Mouse (Mus musculus) forebrain, embryonic 11.5 days (tissue): ENCODE results near the gene Olfr313. TPM values are rescaled to one million over a fixed set of nuclear protein-coding genes. Genes with fewer than 3 reads are reported as not detected.

Experiments used
- ATAC-seq: fragments of 200-750 bp; cut with Nextera tagmentation; replicated peaks from 2 replicates; pipeline ENCODE4 v1.8.0; 2017; ENCODE audit warnings: moderate TSS enrichment; ENCODE audit not compliant: low FRiP score
- DNase-seq: peaks from one replicate; pipeline ENCODE4 v3.0.0-alpha.2; 2017; ENCODE audit warnings: low spot score
- H3K27ac ChIP-seq: fragments of 300-500 bp; sonication (generic); 2 replicates; pipeline ENCODE4 v1.5.1; 2014; ENCODE audit warnings: low read depth, low read length
- H3K27me3 ChIP-seq: fragments of 300-500 bp; sonication (generic); 2 replicates; pipeline ENCODE4 v1.6.1; 2014; ENCODE audit warnings: mild to moderate bottlenecking, low read length, mixed read lengths; ENCODE audit not compliant: control insufficient read depth, insufficient read depth
- H3K36me3 ChIP-seq: fragments of 300-500 bp; sonication (generic); 2 replicates; pipeline ENCODE4 v1.6.1; 2014; ENCODE audit warnings: mild to moderate bottlenecking, low read length, moderate library complexity, mixed read lengths; ENCODE audit not compliant: control insufficient read depth, insufficient read depth
- H3K4me1 ChIP-seq: fragments of 300-500 bp; sonication (generic); replicated peaks from 2 replicates; pipeline ENCODE4 v1.6.1; 2014; ENCODE audit warnings: low read length, mixed read lengths; ENCODE audit not compliant: control insufficient read depth, insufficient read depth
- H3K4me2 ChIP-seq: fragments of 300-500 bp; sonication (generic); 2 replicates; pipeline ENCODE4 v1.6.1; 2014; ENCODE audit warnings: low read depth, mild to moderate bottlenecking, low read length, moderate library complexity, mixed read lengths; ENCODE audit not compliant: severe bottlenecking
- H3K4me3 ChIP-seq: fragments of 300-500 bp; sonication (generic); 2 replicates; pipeline ENCODE4 v1.5.1; 2014; ENCODE audit warnings: low read depth, low read length
- H3K9ac ChIP-seq: fragments of 300-500 bp; sonication (generic); 2 replicates; pipeline ENCODE4 v1.6.1; 2014; ENCODE audit warnings: low read length
- H3K9me3 ChIP-seq: fragments of 300-500 bp; sonication (generic); 2 replicates; pipeline ENCODE4 v1.6.1; 2016; ENCODE audit warnings: low read length, mixed read lengths; ENCODE audit not compliant: control insufficient read depth
- WGBS: fragments of 180-500 bp; shearing (Covaris S2); extraction: QIAGEN DNeasy Blood & Tissue Kit; methylation state at CpG from one replicate; pipeline ENCODE4 v1.1.7; 2014; 5-methylcytosine and 5-hydroxymethylcytosine counted together
- polyA plus RNA-seq: library from polyadenylated mRNA; unstranded; fragments of >200 nt; fragmentation: Nextera tagmentation; extraction: Ambion mirVana; gene quantifications from 2 replicates; pipeline ENCODE4 v1.2.1, GENCODE M21; 2014

Gene Olfr313
- polyA plus RNA-seq, 1 experiment from 2014 or later: 0.07 TPM

GRCm38 (mm10) chr11:58867954-58868330 is 53.1 kb downstream of the Olfr313 start:
- Histone ChIP-seq H3K4me3 (peak overlapping the region; percentile 79), H3K36me3 (no peaks in the 10 kb centered on the region), H3K9me3 (no peaks in the 10 kb centered on the region), H3K4me1 (peaks cover 5% of the 10 kb centered on the region), H3K27ac (no peak overlapping the region), H3K4me2 (peak overlapping the region; percentile 71), H3K27me3 (no peaks in the 10 kb centered on the region), H3K9ac (peak overlapping the region; percentile 88)
- no peak for DNase-seq
- WGBS: 89% methylated on average over 6 of the region's 6 CpGs
- no peak for ATAC-seq

Other genes starting within 250 kb of the Olfr313 start
- gene Olfr224, start 244.4 kb upstream of the Olfr313 start, polyA plus RNA-seq: not detected in 2 replicates
- not detected in 2 replicates for gene Olfr325, start 237.3 kb upstream of the Olfr313 start, polyA plus RNA-seq
- not detected in 2 replicates for gene Olfr324, start 219.9 kb upstream of the Olfr313 start, polyA plus RNA-seq
- not detected in 2 replicates for gene 2210407C18Rik, start 198.9 kb upstream of the Olfr313 start, polyA plus RNA-seq
- gene Olfr323, start 184.5 kb upstream of the Olfr313 start, polyA plus RNA-seq: not detected in 2 replicates
- 0.55 and 0.60 TPM in 2 replicates for gene Trim58, start 174.5 kb upstream of the Olfr313 start, polyA plus RNA-seq
- not detected in 2 replicates for gene Olfr322, start 156.2 kb upstream of the Olfr313 start, polyA plus RNA-seq
- not detected in 2 replicates for gene Olfr320, start 133.9 kb upstream of the Olfr313 start, polyA plus RNA-seq
- gene Olfr319, start 115.8 kb upstream of the Olfr313 start, polyA plus RNA-seq: not detected in 2 replicates
- gene Olfr318, start 91.0 kb upstream of the Olfr313 start, polyA plus RNA-seq: not detected in 2 replicates
- gene Olfr317, start 75.8 kb upstream of the Olfr313 start, polyA plus RNA-seq: not detected in 2 replicates
- not detected in 2 replicates for gene Olfr316, start 62.3 kb upstream of the Olfr313 start, polyA plus RNA-seq
- not detected in 2 replicates for gene Olfr315, start 41.8 kb upstream of the Olfr313 start, polyA plus RNA-seq
- not detected in 2 replicates for gene Olfr314, start 32.0 kb upstream of the Olfr313 start, polyA plus RNA-seq
- gene Fam183b, start 13.0 kb upstream of the Olfr313 start, polyA plus RNA-seq: 1.8 and 2.0 TPM in 2 replicates
- not detected in 2 replicates for gene Olfr312, start 14.2 kb downstream of the Olfr313 start, polyA plus RNA-seq
- gene Olfr311, start 24.3 kb downstream of the Olfr313 start, polyA plus RNA-seq: not detected in 2 replicates
- 11.9 and 15.2 TPM in 2 replicates for gene Gm12258, start 32.2 kb downstream of the Olfr313 start, polyA plus RNA-seq
- 10.5 and 12.8 TPM in 2 replicates for gene 2810021J22Rik, start 52.2 kb downstream of the Olfr313 start, polyA plus RNA-seq
- 8.1 and 8.8 TPM in 2 replicates for gene Zfp39, start 89.2 kb downstream of the Olfr313 start, polyA plus RNA-seq
- not detected in 2 replicates for gene Btnl10, start 102.9 kb downstream of the Olfr313 start, polyA plus RNA-seq
- 386 and 426 TPM in 2 replicates for gene Rnf187, start 123.9 kb downstream of the Olfr313 start, polyA plus RNA-seq
- gene Hist3h2ba, start 133.9 kb downstream of the Olfr313 start, polyA plus RNA-seq: 84.9 and 93.6 TPM in 2 replicates
- 52.9 and 54.1 TPM in 2 replicates for gene Hist3h2a, start 139.7 kb downstream of the Olfr313 start, polyA plus RNA-seq
- 0.21 and 0.75 TPM in 2 replicates for gene Trim17, start 139.7 kb downstream of the Olfr313 start, polyA plus RNA-seq
- 17.3 and 20.5 TPM in 2 replicates for gene Trim11, start 163.1 kb downstream of the Olfr313 start, polyA plus RNA-seq